In genomic region chr10:42962655-42963054, GRCm38 (mm10) we compare ENCODE assay signal across 12 mouse cellular contexts.
DNase-seq lines count a peak whose midpoint lies in the region; ATAC-seq and TF ChIP-seq lines count a peak whose summit lies in the region.
"Had no signal": no experiment of that assay in that cellular context is flagged by ENCODE, and none has a peak within 500 bp of the region (broad histone marks: within the 10 kb centered on the region; RNA-seq: fewer than 3 reads in every experiment).

No protein-coding gene starts in this region.

- H3K4me3 ChIP-seq in kidney, adult 2 months (ENCODE audit: insufficient read depth, low read depth, low read length) = no peak overlapping the region
- no peak overlapping the region for H3K4me3 ChIP-seq in embryonic facial prominence, embryonic 14.5 days (ENCODE audit: low read depth, low read length)
- no peak overlapping the region for H3K4me3 ChIP-seq in liver, embryonic 11.5 days (ENCODE audit: low read depth, low read length)
- no peak overlapping the region for H3K4me3 ChIP-seq in midbrain, embryonic 16.5 days (ENCODE audit: low read depth, low read length)
- H3K4me3 ChIP-seq: embryonic facial prominence, embryonic 15.5 days; limb, embryonic 12.5 days had no signal

- no peak for TF ChIP-seq CTCF in kidney, adult 2 months (conservative IDR thresholded peaks at IDR 0.05; ENCODE audit: insufficient read depth, insufficient read length, low read depth, low read length)

- H3K27ac ChIP-seq in kidney, adult 2 months (ENCODE audit: insufficient read depth, low read depth, low read length) = peak overlapping the region; percentile 64; the same call in 1 of the 2 replicates
- H3K27ac ChIP-seq in embryonic facial prominence, embryonic 14.5 days (replicated peaks; ENCODE audit: low read depth, low read length) = peak overlapping the region; percentile 11; the same call in 1 of the 2 replicates
- H3K27ac ChIP-seq in liver, embryonic 11.5 days (ENCODE audit: low read depth, low read length) = no peak overlapping the region
- no peak overlapping the region for H3K27ac ChIP-seq in midbrain, embryonic 16.5 days (ENCODE audit: low read length)
- H3K27ac ChIP-seq: limb, embryonic 12.5 days had no signal

- no peak overlapping the region for H3K9ac ChIP-seq in embryonic facial prominence, embryonic 14.5 days (ENCODE audit: low read depth, low read length)
- H3K9ac ChIP-seq in liver, embryonic 11.5 days (ENCODE audit: low read depth, low read length) = no peak overlapping the region
- H3K9ac ChIP-seq in midbrain, embryonic 16.5 days (ENCODE audit: low read depth, low read length) = no peak overlapping the region
- H3K9ac ChIP-seq: embryonic facial prominence, embryonic 15.5 days; limb, embryonic 12.5 days had no signal

- TF ChIP-seq POLR2A in kidney, adult 2 months (IDR thresholded peaks at IDR 0.05; ENCODE audit: low read depth, low read length) = no peak

- no peaks in the 10 kb centered on the region for H3K9me3 ChIP-seq in embryonic facial prominence, embryonic 14.5 days (ENCODE audit: control insufficient read depth, low read length)
- H3K9me3 ChIP-seq in liver, embryonic 11.5 days (ENCODE audit: control insufficient read depth, low read length) = 0 out of 2 replicates have a peak, but pooled peaks cover 2% of the 10 kb centered on the region
- H3K9me3 ChIP-seq in midbrain, embryonic 16.5 days (replicated peaks; ENCODE audit: control insufficient read depth, low read length, poor library complexity, severe bottlenecking) = no peaks in the 10 kb centered on the region
- H3K9me3 ChIP-seq: embryonic facial prominence, embryonic 15.5 days; G1E; limb, embryonic 12.5 days had no signal

- peaks cover 2% of the 10 kb centered on the region; the same call in 1 of the 2 replicates for H3K4me1 ChIP-seq in kidney, adult 2 months (ENCODE audit: control insufficient read depth, insufficient read depth, low read length)
- H3K4me1 ChIP-seq in embryonic facial prominence, embryonic 14.5 days (ENCODE audit: control insufficient read depth, insufficient read depth, low read length) = peaks cover 10% of the 10 kb centered on the region; the same call in 1 of the 2 replicates
- H3K4me1 ChIP-seq in liver, embryonic 11.5 days (replicated peaks; ENCODE audit: control insufficient read depth, insufficient read depth, low read length) = no peaks in the 10 kb centered on the region
- peaks cover 9% of the 10 kb centered on the region for H3K4me1 ChIP-seq in midbrain, embryonic 16.5 days (ENCODE audit: control insufficient read depth, insufficient read depth, low read length)

- DNase-seq in kidney, adult 2 months = peak; percentile 24
- no peak for DNase-seq in kidney, adult 8-10 months
- no peak for DNase-seq in embryonic facial prominence, embryonic 14.5 days (ENCODE audit: low spot score)
- DNase-seq in liver, embryonic 11.5 days (ENCODE audit: low spot score) = no peak
- peak; percentile 27 for DNase-seq in splenic B cell, adult 2 months (ENCODE audit: low read depth, low spot score)
- no peak for DNase-seq in right cerebral cortex, adult 2 months (ENCODE audit: low spot score in 2 of 2)
- DNase-seq in cerebellum, postnatal 25 days = no peak
- DNase-seq: right cerebral cortex, postnatal 14 days had no signal

- no peak overlapping the region for H3K4me2 ChIP-seq in embryonic facial prominence, embryonic 14.5 days (ENCODE audit: low read depth, low read length)
- peak overlapping the region; percentile 14; the same call in 1 of the 2 replicates for H3K4me2 ChIP-seq in liver, embryonic 11.5 days
- no peak overlapping the region for H3K4me2 ChIP-seq in midbrain, embryonic 16.5 days (ENCODE audit: low read length)
- H3K4me2 ChIP-seq: embryonic facial prominence, embryonic 15.5 days; limb, embryonic 12.5 days had no signal

- ATAC-seq in embryonic facial prominence, embryonic 14.5 days (ENCODE audit: low read depth) = no peak
- peak; percentile 54; the same call in 1 of the 2 replicates for ATAC-seq in liver, embryonic 11.5 days (replicated peaks; ENCODE audit: low FRiP score)
- ATAC-seq in midbrain, embryonic 16.5 days = no peak

- H3K36me3 ChIP-seq in kidney, adult 2 months (ENCODE audit: control insufficient read depth, insufficient read depth, low read length) = no peaks in the 10 kb centered on the region
- no peaks in the 10 kb centered on the region for H3K36me3 ChIP-seq in embryonic facial prominence, embryonic 14.5 days (ENCODE audit: control insufficient read depth, insufficient read depth, low read length)
- no peaks in the 10 kb centered on the region for H3K36me3 ChIP-seq in liver, embryonic 11.5 days (ENCODE audit: control insufficient read depth, insufficient read depth, low read length)
- H3K36me3 ChIP-seq in splenic B cell, adult 2 months (ENCODE audit: control insufficient read depth, insufficient read depth, low read length, poor library complexity, severe bottlenecking) = no peaks in the 10 kb centered on the region
- no peaks in the 10 kb centered on the region for H3K36me3 ChIP-seq in midbrain, embryonic 16.5 days (ENCODE audit: control insufficient read depth, insufficient read depth, low read length)
- H3K36me3 ChIP-seq: embryonic facial prominence, embryonic 15.5 days; G1E; limb, embryonic 12.5 days had no signal

- WGBS in kidney, adult 2 months = 83% methylated on average over 13 of the region's 13 CpGs
- WGBS in embryonic facial prominence, embryonic 14.5 days = 79% methylated on average over 13 of the region's 13 CpGs
- 64% methylated on average over 13 of the region's 13 CpGs for WGBS in liver, embryonic 11.5 days
- WGBS in midbrain, embryonic 16.5 days = 91% methylated on average over 13 of the region's 13 CpGs

- H3K27me3 ChIP-seq in kidney, adult 2 months (replicated peaks; ENCODE audit: control insufficient read depth, insufficient read depth, low read length) = no peaks in the 10 kb centered on the region
- no peaks in the 10 kb centered on the region for H3K27me3 ChIP-seq in embryonic facial prominence, embryonic 14.5 days (replicated peaks; ENCODE audit: control insufficient read depth, insufficient read depth, low read length)
- H3K27me3 ChIP-seq in liver, embryonic 11.5 days (replicated peaks; ENCODE audit: control insufficient read depth, insufficient read depth, low read length) = no peaks in the 10 kb centered on the region; the same call in 1 of the 2 replicates
- H3K27me3 ChIP-seq in splenic B cell, adult 2 months (ENCODE audit: control insufficient read depth, insufficient read depth, low read length, poor library complexity, severe bottlenecking) = no peaks in the 10 kb centered on the region
- no peaks in the 10 kb centered on the region for H3K27me3 ChIP-seq in midbrain, embryonic 16.5 days (ENCODE audit: control insufficient read depth, insufficient read depth, low read depth, low read length)
- H3K27me3 ChIP-seq: embryonic facial prominence, embryonic 15.5 days had no signal

Comparison
In these comparisons a context has a peak if more than half of its experiments do, and no peak if none do; other contexts are left out.
1. DNase-seq: peak in kidney, adult 2 months (single experiment) and splenic B cell, adult 2 months (single experiment); none in kidney, adult 8-10 months (0 of 2), embryonic facial prominence, embryonic 14.5 days (single experiment), liver, embryonic 11.5 days (single experiment), right cerebral cortex, adult 2 months (0 of 2) and cerebellum, postnatal 25 days (0 of 2).
2. H3K27ac ChIP-seq: peak in kidney, adult 2 months (single experiment) and embryonic facial prominence, embryonic 14.5 days (single experiment); none in liver, embryonic 11.5 days (single experiment) and midbrain, embryonic 16.5 days (single experiment).